Mouse (Mus musculus) brown adipose tissue, adult 24 weeks (tissue): ENCODE results near the gene Usp3. TPM values are rescaled to one million over a fixed set of nuclear protein-coding genes. Genes with fewer than 3 reads are reported as not detected.

Experiments used
- H3K27ac ChIP-seq: fragments of 200-500 bp; replicated peaks from 2 replicates; pipeline ENCODE4 v1.5.1; 2012; ENCODE audit warnings: low read depth, mild to moderate bottlenecking, low read length
- H3K4me1 ChIP-seq: fragments of 200-500 bp; 2 replicates; pipeline ENCODE4 v1.6.1; 2012; ENCODE audit warnings: low read length, mixed read lengths; ENCODE audit not compliant: control insufficient read depth, insufficient read depth, insufficient read length
- H3K4me3 ChIP-seq: fragments of 200-500 bp; 2 replicates; pipeline ENCODE4 v1.5.1; 2012; ENCODE audit warnings: low read depth, mild to moderate bottlenecking, low read length, moderate library complexity; ENCODE audit not compliant: insufficient read depth
- polyA plus RNA-seq: library from polyadenylated mRNA; stranded (reverse); fragments of >200 nt; gene quantifications from 2 replicates; pipeline ENCODE4 v1.2.4, GENCODE M21; 2012; ENCODE audit not compliant: missing spikeins, insufficient read depth, insufficient read length

Gene Usp3
- polyA plus RNA-seq, 1 experiment = 16.8 TPM

GRCm38 (mm10) chr9:66488786-66489185 is 104.2 kb downstream of the Usp3 start:
- Histone ChIP-seq H3K27ac (no peak overlapping the region), H3K4me3 (no peak overlapping the region), H3K4me1 (no peaks in the 10 kb centered on the region)

- no peak overlapping the region for H3K4me3 ChIP-seq
- H3K4me1 ChIP-seq = no peaks in the 10 kb centered on the region
- no peak overlapping the region for H3K27ac ChIP-seq
Measured at GRCm38 (mm10) chr9:66483429-66483828, 109.5 kb downstream of the Usp3 start.

DNA sequence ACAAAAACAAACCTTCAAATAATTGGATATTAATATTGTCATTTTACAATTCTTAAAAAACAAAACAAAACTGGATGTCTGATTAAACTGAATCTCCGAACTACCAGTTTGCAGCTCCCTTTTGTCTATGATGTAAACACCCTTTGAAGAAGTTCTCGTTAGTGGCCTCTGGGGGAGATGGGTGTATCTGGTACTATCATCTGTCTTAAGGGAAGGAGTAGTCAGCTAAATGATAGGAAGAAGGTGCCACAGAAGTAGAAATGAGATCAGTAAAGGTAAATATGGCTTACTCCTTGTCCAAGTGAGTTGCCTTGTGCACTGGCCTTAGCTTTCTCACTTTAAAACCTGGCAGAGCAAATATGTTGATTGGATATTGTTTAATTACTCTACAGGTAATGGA is 115.2 kb downstream of the Usp3 start:
- H3K4me3 ChIP-seq = no peak overlapping the region
- no peaks in the 10 kb centered on the region for H3K4me1 ChIP-seq
- no peak overlapping the region for H3K27ac ChIP-seq

- Histone ChIP-seq H3K4me1 (no peaks in the 10 kb centered on the region), H3K4me3 (no peak overlapping the region), H3K27ac (no peak overlapping the region)
Measured at GRCm38 (mm10) chr9:66465087-66465486, 127.9 kb downstream of the Usp3 start.

Other genes with a start within 250 kb of the Usp3 start
- gene Herc1, start 242.7 kb downstream of the Usp3 start, polyA plus RNA-seq = 11.6 and 15.5 TPM in 2 replicates
- not detected in 2 replicates for gene Fbxl22, start 78.5 kb downstream of the Usp3 start, polyA plus RNA-seq
- gene Car12, start 120.5 kb upstream of the Usp3 start, polyA plus RNA-seq = 0.99 TPM in 1 of 2 replicates, not detected in the other
- gene Aph1b, start 202.3 kb upstream of the Usp3 start, polyA plus RNA-seq = 9.2 and 11.9 TPM in 2 replicates
- gene Gm10647, start 203.9 kb upstream of the Usp3 start, polyA plus RNA-seq = not detected in 2 replicates
- 0.24 and 0.42 TPM in 2 replicates for gene Aph1c, start 241.6 kb upstream of the Usp3 start, polyA plus RNA-seq